Mouse (Mus musculus): ENCODE measurements at regions not wholly inside any gene's neighbourhood (a gene's known extent, or its start where the extent isn't known, plus 50 kb on each side); places are given as distances from the start of the nearest gene placed in this dataset.

DNA sequence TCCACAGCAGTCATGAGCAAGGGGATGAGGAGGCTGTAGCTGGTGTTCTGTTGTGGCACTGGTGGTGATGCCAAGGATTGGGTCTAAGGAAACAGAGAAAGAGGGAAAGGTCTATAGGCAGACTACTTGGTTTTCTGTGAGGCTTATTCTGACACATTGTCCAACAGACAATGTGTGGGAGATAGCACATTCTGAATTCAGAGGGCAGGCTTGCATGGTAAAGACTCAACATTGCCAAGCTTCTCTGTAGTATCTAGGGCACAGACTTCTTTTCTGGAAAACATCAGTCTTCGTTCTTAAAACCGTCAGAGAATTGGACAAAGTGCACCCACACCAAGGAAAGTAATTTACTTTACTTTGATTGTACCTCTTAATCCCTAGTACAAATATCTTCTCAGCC lies 218.7 kb upstream of the Tenm4 start:
- no peak for DNase-seq (ENCODE audit: inconsistent age in 2 of 2, low spot score in 1 of 2)

- no peak for DNase-seq (ENCODE audit: inconsistent age in 2 of 2, low spot score in 1 of 2)
Observed at GRCm38 (mm10) chr7:95954511-95954910, 216.5 kb upstream of the Tenm4 start.

DNA sequence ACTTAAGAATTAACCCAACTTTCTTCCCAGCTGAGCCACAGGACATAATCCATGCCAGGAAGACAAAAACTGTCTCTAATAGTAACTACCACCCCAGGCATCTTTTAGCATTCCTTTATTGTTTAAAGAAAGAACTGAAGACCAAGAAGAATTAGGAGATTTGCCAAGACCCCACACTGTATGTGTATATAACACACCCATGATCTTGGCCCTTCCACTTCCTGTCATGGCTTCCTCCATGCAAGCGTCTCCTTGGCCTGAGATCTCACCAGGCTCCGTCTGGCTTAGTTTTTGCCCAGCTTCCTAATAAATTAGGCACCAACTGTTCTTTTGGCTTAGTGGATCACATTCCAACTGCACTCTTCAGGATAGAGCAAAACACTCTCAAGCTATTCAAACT lies 215.9 kb upstream of the Tenm4 start:
- DNase-seq (ENCODE audit: inconsistent age in 2 of 2, low spot score in 1 of 2), result no peak

DNA sequence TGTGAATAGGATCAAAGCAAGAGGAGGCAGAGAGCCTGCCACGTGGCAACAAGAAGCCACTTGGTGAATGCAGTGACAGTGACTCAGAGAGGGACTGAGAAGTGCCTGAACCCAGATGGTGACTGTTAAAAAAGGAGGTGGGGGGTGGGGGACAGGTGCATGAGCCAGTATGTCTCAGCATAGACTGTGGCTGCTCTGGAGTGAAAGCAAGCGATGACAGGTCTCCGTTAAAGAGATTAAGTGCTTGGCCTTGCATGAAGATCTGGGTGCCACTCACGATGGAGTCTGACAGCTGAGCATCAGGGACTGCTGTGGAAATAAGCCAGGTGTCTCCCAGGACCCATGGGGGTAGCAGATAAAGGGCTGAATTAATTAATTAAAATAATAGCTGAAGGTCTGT lies 212.0 kb upstream of the Tenm4 start:
- DNase-seq (ENCODE audit: inconsistent age in 2 of 2, low spot score in 1 of 2), result no peak

- no peak for DNase-seq (ENCODE audit: inconsistent age in 2 of 2, low spot score in 1 of 2)
Observed at GRCm38 (mm10) chr7:95971863-95972262, 199.2 kb upstream of the Tenm4 start.

DNA sequence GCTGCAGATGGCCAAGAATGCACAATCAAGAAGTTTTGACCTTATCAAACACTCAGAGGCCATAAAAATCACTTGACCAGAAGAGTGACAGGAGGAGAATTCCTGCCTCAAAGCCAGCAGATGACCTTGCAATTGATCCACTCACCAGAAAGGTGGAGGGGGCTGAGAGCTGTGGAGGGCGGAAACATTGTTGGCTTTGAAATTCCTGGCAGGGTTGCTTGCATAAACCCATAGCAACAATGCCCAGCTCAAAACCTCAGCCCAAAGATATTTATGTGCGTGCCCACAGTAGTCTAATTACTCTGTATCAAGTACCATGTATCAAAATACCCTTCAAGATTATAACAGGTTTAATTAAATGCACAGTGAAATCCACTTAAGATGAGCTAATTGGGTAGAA lies 197.0 kb upstream of the Tenm4 start:
- no peak for DNase-seq (ENCODE audit: inconsistent age in 2 of 2, low spot score in 1 of 2)

DNA sequence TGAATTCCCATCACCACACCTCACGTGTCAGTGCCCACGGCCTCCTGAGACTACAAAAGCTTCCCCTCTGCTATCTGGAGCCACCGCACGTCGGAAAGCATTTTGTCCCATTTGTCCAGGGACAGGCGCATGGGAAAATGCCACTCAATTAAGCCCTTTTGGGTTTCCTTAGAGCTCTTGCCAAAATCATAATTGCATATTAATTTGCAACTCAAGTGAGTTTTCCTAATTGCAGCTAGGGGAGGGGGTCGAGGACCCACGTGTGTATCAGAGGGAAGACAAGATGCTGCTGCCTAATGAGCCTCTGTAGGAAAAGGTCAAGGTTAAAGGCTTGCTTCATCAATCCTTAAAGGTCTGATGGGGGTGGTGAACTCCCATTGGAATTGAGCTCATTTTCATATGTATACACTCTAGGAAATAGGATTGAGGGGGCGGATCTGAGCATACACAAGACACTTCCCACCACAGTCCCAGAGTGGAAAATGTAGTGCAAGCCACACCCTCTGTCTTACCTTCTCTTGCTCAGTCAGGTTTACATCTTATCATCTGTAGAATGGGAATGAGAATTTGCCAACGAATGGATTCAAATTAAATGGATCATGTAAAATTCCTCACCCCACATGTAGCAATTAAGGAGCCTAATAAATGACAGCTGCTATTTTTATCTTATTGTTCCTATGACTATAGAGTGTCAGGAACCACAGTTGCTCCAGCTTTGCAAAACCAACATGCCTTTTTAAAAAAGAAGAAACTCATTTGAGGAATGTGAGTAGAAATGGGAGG lies 179.6 kb upstream of the Tenm4 start:
- no peak for DNase-seq (ENCODE audit: inconsistent age in 2 of 2, low spot score in 1 of 2)

GRCm38 (mm10) chr7:95992033-95992516 lies 179.0 kb upstream of the Tenm4 start:
- no peak for DNase-seq (ENCODE audit: inconsistent age in 2 of 2, low spot score in 1 of 2)

DNA sequence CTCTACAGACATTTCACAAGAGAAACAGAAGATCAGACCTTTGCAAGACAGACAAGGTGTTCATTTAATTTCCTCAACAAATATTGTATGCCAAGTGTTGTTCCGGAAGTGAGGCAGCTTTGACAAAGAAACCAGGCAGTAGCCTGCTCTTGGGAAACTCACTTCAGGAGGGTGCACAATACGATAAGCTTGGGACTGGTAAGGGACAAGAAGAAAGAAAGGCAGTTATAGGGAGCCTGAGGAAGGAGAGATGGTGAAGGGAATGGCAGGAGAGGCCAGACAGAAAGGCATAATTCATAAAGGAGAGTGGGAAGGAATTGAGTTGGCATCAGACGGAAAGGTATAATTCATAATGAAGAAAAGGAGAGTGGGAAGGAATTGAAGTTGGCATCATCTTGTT lies 178.5 kb upstream of the Tenm4 start:
- DNase-seq (ENCODE audit: inconsistent age in 2 of 2, low spot score in 1 of 2), result no peak

DNA sequence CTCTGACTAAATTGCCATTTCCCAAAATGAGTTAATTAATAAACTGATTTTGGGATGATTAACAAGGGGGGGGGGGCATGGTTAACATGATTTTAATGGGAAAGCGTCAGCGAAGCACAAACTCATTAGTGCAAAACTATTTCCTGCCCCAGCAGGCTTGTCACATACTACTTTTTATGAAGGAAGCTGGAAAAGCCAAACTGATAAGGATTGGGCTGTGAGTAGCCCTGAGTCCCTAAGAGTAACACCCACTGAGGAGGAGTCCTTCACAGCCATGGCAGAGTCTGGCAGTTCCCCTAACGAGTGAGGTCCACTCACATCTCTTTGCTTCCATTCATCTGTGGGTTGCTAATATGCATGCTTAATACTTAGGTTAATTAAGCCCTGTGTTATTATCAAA lies 173.9 kb upstream of the Tenm4 start:
- DNase-seq (ENCODE audit: inconsistent age in 2 of 2, low spot score in 1 of 2), result no peak

GRCm38 (mm10) chr7:95999189-95999588 lies 171.9 kb upstream of the Tenm4 start:
- no peak for DNase-seq (ENCODE audit: inconsistent age in 2 of 2, low spot score in 1 of 2)

- DNase-seq (ENCODE audit: inconsistent age in 2 of 2, low spot score in 1 of 2), result no peak
Observed at GRCm38 (mm10) chr7:96002401-96002800, 168.6 kb upstream of the Tenm4 start.

GRCm38 (mm10) chr7:96006299-96006698 lies 164.7 kb upstream of the Tenm4 start:
- DNase-seq (ENCODE audit: inconsistent age in 2 of 2, low spot score in 1 of 2), result no peak

- no peak for DNase-seq (ENCODE audit: inconsistent age in 2 of 2, low spot score in 1 of 2)
Observed at GRCm38 (mm10) chr7:96013008-96013407, 158.0 kb upstream of the Tenm4 start.

DNA sequence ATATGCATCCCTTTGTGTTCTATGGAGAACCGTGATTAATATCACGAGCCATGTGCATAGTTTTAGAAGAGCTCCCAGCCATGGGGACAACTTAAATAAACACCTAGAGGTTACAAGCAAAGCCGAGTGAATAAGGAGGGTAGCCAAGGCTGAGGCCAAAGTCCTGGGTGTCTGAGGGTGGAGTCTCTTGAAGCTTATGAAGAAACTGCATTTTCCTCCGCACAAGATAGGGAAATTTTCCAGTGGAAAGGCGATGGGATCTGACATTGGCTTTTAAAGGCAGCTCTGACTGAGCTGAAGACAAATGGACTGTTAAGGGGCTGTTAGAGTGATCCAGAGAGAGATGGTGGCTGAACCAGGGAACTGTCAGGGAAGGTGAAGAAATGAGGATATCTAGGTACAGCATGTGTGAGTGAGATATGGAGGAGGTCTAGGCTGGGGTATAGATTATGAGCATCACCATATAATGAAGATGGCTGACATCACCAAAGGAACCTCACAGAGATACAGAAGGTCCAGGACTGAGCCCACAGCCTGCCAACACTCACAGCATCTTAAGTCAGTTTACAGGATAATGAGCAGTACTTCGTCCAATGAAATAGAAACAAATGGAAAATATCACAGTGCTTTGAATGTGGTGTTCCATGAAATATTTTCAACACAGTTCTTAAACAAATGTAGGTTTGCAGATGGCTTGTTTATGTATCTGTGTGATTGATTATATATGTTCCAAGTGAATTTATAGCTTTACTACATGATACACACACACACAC lies 153.7 kb upstream of the Tenm4 start:
- DNase-seq (ENCODE audit: inconsistent age in 2 of 2, low spot score in 1 of 2), result no peak

DNA sequence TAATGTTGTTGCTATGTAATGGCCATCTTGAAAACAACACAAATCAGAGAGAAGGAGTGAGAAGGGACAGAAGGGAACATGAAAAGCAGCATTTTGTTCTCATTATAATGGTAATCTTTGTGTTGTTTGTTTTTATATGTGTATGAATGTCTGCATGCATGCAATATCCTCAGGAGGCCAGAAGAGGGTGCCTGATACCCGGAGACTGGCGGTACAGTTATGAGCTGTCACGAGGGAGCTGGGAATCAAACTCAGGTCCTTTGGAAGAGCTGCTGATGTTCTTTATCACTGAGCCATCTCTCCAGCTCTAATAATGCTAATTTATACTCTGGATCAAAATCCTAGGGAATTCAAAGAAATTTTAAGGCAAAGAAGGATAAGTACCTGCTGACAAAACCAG lies 147.0 kb upstream of the Tenm4 start:
- DNase-seq (ENCODE audit: inconsistent age in 2 of 2, low spot score in 1 of 2), result no peak

GRCm38 (mm10) chr7:96026781-96027418 lies 144.1 kb upstream of the Tenm4 start:
- DNase-seq (ENCODE audit: inconsistent age in 2 of 2, low spot score in 1 of 2), result no peak

DNA sequence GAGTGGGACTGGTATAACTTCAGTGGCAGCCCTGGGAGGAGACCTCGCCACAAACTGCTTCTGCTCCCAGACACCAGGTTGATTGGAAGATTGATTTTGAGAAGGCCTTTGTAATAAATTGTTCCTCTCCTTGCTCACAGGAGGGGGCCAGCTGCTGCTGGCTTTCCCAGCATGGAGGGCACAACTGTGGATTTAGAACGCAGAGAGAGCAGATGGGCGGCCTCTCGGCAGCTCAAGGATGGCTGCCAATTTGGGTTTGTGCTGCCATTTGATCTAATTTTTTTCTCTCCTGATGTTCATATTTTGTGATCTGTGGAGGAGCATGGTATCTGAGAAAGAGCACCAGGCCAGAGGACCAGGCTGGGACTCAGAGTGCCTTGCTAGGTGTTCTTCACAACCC lies 137.4 kb upstream of the Tenm4 start:
- no peak for DNase-seq (ENCODE audit: inconsistent age in 2 of 2, low spot score in 1 of 2)

- no peak for DNase-seq (ENCODE audit: inconsistent age in 2 of 2, low spot score in 1 of 2)
Observed at GRCm38 (mm10) chr7:96035456-96035855, 135.6 kb upstream of the Tenm4 start.

GRCm38 (mm10) chr7:96039628-96040027 lies 131.4 kb upstream of the Tenm4 start:
- no peak for DNase-seq (ENCODE audit: inconsistent age in 2 of 2, low spot score in 1 of 2)

GRCm38 (mm10) chr7:96041806-96042205 lies 129.2 kb upstream of the Tenm4 start:
- DNase-seq (ENCODE audit: inconsistent age in 2 of 2, low spot score in 1 of 2), result no peak

- no peak for DNase-seq (ENCODE audit: inconsistent age in 2 of 2, low spot score in 1 of 2)
Observed at GRCm38 (mm10) chr7:96051631-96052030, 119.4 kb upstream of the Tenm4 start.
